Mouse (Mus musculus) embryonic facial prominence, embryonic 11.5 days (tissue): ENCODE measurements at regions not wholly inside any gene's neighbourhood (a gene's known extent, or its start where the extent isn't known, plus 50 kb on each side); places are given as distances from the start of the nearest gene placed in this dataset.

ENCODE experiments used
- ATAC-seq: fragments of 200-750 bp; cut with Nextera tagmentation; replicated peaks from 2 replicates; pipeline ENCODE4 v1.8.0; 2017; ENCODE audit warnings: low read depth; ENCODE audit not compliant: insufficient number of reproducible peaks, low FRiP score, low TSS enrichment
- DNase-seq: peaks from one replicate; pipeline ENCODE4 v3.0.0-alpha.2; 2015; ENCODE audit warnings: low spot score
- H3K27ac ChIP-seq: fragments of 300-500 bp; sonication (generic); replicated peaks from 2 replicates; pipeline ENCODE4 v1.5.1; 2014; ENCODE audit warnings: mild to moderate bottlenecking, low read depth, low read length, control low read depth
- H3K27me3 ChIP-seq: fragments of 300-500 bp; sonication (generic); 2 replicates; pipeline ENCODE4 v1.6.1; 2014; ENCODE audit warnings: mild to moderate bottlenecking, low read length, moderate library complexity, mixed read lengths; ENCODE audit not compliant: control insufficient read depth, insufficient read depth
- H3K36me3 ChIP-seq: fragments of 300-500 bp; sonication (generic); replicated peaks from 2 replicates; pipeline ENCODE4 v1.6.1; 2014; ENCODE audit warnings: low read depth, mild to moderate bottlenecking, low read length, moderate library complexity, mixed read lengths; ENCODE audit not compliant: control insufficient read depth, insufficient read depth
- H3K4me1 ChIP-seq: fragments of 300-500 bp; sonication (generic); 2 replicates; pipeline ENCODE4 v1.6.1; 2014; ENCODE audit warnings: low read length, mixed read lengths; ENCODE audit not compliant: control insufficient read depth, insufficient read depth
- H3K4me2 ChIP-seq: fragments of 300-500 bp; sonication (generic); 2 replicates; pipeline ENCODE4 v1.6.1; 2014; ENCODE audit warnings: low read depth, mild to moderate bottlenecking, control low read depth, low read length, moderate library complexity
- H3K4me3 ChIP-seq: fragments of 300-500 bp; sonication (generic); 2 replicates; pipeline ENCODE4 v1.5.1; 2014; ENCODE audit warnings: low read depth, low read length, control low read depth
- H3K9ac ChIP-seq: fragments of 300-500 bp; sonication (generic); replicated peaks from 2 replicates; pipeline ENCODE4 v1.6.1; 2014; ENCODE audit warnings: mild to moderate bottlenecking, control low read depth, low read length
- H3K9me3 ChIP-seq: fragments of 300-500 bp; sonication (generic); replicated peaks from 2 replicates; pipeline ENCODE4 v1.6.1; 2016; ENCODE audit warnings: mild to moderate bottlenecking, low read length, inconsistent platforms, mixed read lengths; ENCODE audit not compliant: control insufficient read depth
- WGBS: fragments of 180-500 bp; shearing (Covaris S2); extraction: QIAGEN DNeasy Blood & Tissue Kit; methylation state at CpG from one replicate; pipeline ENCODE4 v1.1.7; 2014; 5-methylcytosine and 5-hydroxymethylcytosine counted together

DNA sequence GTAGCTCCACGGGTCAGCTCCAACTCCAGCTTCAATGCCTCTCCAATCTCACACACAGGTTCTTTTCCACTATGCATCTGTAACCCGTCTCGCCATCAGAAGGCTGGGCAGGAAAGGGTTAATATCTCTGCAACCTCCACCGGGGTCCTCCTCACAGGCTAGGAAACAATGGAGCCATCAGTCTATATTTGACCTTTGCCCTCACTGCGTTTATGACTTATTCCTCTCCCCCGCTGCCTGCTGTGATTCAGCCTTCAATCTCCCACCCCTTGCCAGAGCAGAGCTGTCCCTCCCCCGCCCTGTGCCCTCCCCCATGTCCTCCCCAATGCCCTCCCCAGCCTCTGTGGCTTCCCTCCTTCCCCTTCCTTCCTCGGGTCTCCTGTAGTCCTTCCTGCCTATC is 89.1 kb downstream of the Mrm1 start:
- Histone ChIP-seq H3K36me3 (no peaks in the 10 kb centered on the region), H3K27me3 (no peaks in the 10 kb centered on the region), H3K4me1 (no peaks in the 10 kb centered on the region), H3K4me2 (no peak overlapping the region), H3K27ac (no peak overlapping the region), H3K9me3 (no peaks in the 10 kb centered on the region), H3K9ac (no peak overlapping the region), H3K4me3 (no peak overlapping the region)
- WGBS, result 29% methylated on average over 8 of the region's 8 CpGs
- DNase-seq (no peak), ATAC-seq (no peak)

DNA sequence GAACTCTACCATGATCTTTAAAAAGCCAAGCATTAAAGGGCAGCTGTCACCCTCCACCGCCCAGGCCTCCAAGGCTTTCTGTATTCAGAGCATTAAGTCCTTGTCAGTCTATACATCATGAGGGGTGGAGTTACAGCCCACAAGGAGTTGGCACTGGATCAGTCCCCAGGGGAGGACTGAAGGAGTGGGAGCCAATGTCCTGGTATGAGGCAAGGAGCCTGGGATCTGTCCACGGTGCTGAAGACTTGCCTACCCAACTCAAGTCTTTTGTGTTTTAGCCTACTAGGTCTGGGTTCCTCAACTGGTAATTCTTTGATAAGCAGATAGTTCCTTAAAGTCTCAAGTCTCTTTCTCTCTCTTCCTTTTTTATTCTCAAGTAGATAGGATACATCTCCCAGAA is 90.1 kb downstream of the Mrm1 start:
- DNase-seq, result peak; percentile 84
- Histone ChIP-seq H3K4me3 (no peak overlapping the region), H3K9me3 (no peaks in the 10 kb centered on the region), H3K36me3 (no peaks in the 10 kb centered on the region), H3K9ac (no peak overlapping the region), H3K27me3 (no peaks in the 10 kb centered on the region; the same call in 1 of the 2 replicates), H3K27ac (no peak overlapping the region), H3K4me1 (no peaks in the 10 kb centered on the region), H3K4me2 (no peak overlapping the region)
- 0 out of 2 replicates have a peak, but pooled peaks have one; percentile 29 for ATAC-seq
- 12% methylated on average over 2 of the region's 2 CpGs for WGBS

DNA sequence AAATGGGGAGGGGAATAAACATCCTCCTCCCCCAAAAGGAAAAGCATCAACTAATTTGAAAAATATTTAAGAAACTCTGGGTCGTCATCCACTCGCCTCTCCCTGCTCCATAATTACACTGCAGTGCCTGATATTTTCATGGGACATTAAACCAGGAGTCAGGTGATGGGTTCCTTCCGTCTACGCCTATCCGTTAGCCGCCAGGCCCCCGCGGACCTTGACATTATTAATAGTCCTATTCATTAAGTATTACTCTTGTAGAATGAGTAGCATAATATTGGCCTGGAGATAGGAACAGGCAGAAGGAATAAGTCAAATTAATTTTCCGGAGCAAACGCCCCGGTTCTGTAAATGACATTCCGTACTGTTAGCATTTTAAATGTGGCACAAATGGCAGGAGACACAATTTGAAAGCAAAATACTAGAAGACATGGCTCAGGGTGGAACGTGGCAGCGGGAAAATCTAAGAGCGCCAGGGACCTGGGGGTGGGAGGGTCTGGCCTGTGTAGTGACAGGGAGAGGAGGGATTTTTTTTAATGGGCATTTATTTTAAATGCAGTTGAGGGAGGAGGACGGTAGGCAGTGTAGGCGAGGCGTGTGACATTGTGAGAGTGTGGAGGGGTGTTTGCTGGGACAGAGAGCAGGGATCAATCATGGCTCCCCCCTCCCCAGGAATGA is 93.2 kb downstream of the Mrm1 start:
- ATAC-seq (no peak), DNase-seq (no peak)
- no peak overlapping the region for H3K27ac ChIP-seq
- H3K27me3 ChIP-seq, result no peaks in the 10 kb centered on the region; the same call in 1 of the 2 replicates
- no peak overlapping the region for H3K4me2 ChIP-seq
- no peaks in the 10 kb centered on the region for H3K9me3 ChIP-seq
- WGBS, result 76% methylated on average over 18 of the region's 18 CpGs
- no peaks in the 10 kb centered on the region for H3K36me3 ChIP-seq
- H3K4me3 ChIP-seq, result no peak overlapping the region
- H3K4me1 ChIP-seq, result no peaks in the 10 kb centered on the region
- H3K9ac ChIP-seq, result no peak overlapping the region

DNA sequence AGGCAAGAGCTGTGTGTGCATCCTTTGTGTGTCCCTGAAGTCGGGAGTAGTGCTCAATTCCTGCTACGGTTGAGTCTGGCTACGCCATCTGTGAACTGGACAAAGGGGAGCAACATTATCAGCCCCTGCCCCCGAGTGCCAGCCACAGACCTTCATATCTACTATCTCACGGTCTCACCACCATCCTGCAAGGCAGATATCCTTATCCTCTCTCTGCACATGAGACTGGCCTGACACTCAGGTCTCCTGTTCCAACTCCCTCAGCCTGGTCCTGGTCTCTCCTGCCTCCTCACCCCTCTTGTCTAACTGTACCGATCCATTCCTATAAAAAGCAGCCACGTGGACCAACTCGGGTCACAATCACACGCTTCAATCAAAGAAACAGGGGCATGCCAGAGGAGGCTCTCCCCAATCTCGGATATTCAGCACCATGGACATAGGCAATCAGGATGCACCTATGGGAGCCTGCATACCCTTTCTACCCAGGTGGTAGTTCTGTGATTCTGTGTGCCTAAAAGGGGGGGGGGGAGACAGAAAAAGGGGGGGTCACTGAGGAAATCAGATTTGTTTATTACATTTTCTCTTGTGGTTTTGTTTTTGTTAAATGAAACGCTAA is 94.0 kb downstream of the Mrm1 start:
- no peaks in the 10 kb centered on the region for H3K4me1 ChIP-seq
- H3K36me3 ChIP-seq, result no peaks in the 10 kb centered on the region
- WGBS, result 55% methylated on average over 11 of the region's 11 CpGs
- no peaks in the 10 kb centered on the region for H3K9me3 ChIP-seq
- no peaks in the 10 kb centered on the region; the same call in 1 of the 2 replicates for H3K27me3 ChIP-seq
- H3K27ac ChIP-seq, result no peak overlapping the region
- no peak overlapping the region for H3K4me3 ChIP-seq
- no peak overlapping the region for H3K9ac ChIP-seq
- DNase-seq (peak; percentile 63), ATAC-seq (no peak)
- H3K4me2 ChIP-seq, result no peak overlapping the region

DNA sequence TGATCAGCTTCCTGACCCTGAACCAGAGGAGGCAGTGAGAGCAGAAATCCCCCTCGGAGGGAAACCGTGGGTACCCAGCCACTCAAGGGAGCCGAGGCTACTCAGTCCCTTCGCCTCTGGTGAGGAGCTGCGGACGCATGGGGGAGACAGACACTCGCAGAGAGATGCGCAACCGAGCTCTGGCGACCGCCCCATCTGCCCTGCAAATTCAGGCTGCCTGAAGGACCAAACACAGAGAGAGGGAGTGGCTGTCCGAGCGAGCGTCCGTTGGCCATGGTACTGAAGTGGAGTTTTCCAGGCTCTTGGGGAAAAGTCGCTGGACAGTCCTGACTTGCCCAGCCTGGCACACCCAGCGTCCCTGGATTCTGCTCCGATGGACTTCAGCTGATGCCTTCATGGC is 95.2 kb downstream of the Mrm1 start:
- Histone ChIP-seq H3K27ac (no peak overlapping the region), H3K36me3 (no peaks in the 10 kb centered on the region), H3K9ac (no peak overlapping the region), H3K4me3 (no peak overlapping the region), H3K4me1 (no peaks in the 10 kb centered on the region), H3K9me3 (no peaks in the 10 kb centered on the region), H3K27me3 (no peaks in the 10 kb centered on the region; the same call in 1 of the 2 replicates), H3K4me2 (no peak overlapping the region)
- ATAC-seq (no peak), DNase-seq (peak; percentile 69)
- 4% methylated on average over 18 of the region's 18 CpGs for WGBS

DNA sequence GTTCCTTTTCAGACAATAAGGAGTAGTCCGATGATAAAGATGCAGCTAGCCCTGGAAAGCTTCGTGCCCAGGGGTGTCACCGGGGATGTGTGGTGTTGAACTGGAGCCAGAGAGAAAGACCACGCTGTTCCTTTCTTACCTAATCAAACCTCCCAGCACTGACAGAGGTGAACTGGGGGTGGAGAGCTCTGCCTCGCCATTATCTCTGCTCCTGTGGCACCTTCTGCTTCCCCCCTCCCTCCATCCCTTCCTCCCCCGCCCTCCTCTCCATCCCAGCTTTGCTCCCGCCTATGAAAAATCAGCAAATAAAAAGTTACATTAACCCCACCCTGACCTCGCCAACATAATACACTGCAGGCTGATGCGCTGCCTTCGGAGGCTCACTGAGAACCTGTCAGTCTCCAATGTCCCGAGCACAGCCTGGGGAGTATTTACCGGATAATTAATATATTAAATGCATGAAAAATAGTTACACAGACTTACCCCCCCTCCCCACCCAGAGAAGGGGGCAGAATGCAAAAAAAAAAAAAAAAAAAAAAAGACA is 96.6 kb downstream of the Mrm1 start:
- no peak for ATAC-seq

DNA sequence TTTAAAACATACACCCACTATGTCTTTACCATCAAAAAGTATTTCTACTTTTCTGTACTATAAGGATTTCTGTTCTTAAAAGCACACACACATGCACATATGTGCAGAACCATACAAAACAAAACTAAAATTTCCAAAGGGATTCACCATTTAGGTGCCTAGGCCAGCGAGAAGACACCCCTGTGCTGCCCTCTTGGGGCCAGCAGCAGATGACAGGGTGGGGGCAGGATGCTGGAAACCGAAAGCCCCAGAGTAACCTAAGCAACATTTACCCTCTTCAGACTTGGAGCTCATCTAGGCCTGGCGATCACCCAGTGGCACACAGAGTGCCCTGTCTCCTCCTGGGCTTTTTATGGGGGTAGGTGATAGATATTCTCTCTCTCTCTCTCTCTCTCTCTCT is 97.3 kb downstream of the Mrm1 start:
- DNase-seq (no peak), ATAC-seq (no peak)
- Histone ChIP-seq H3K9ac (no peak overlapping the region), H3K36me3 (no peaks in the 10 kb centered on the region), H3K4me1 (no peaks in the 10 kb centered on the region), H3K4me3 (no peak overlapping the region), H3K9me3 (no peaks in the 10 kb centered on the region), H3K4me2 (no peak overlapping the region), H3K27me3 (no peaks in the 10 kb centered on the region; the same call in 1 of the 2 replicates), H3K27ac (no peak overlapping the region)
- 27% methylated on average over 3 of the region's 3 CpGs for WGBS

More for the DNA sequence above, 96.6 kb downstream of the Mrm1 start:
- Histone ChIP-seq H3K9me3 (no peaks in the 10 kb centered on the region), H3K27me3 (no peaks in the 10 kb centered on the region; the same call in 1 of the 2 replicates), H3K4me1 (no peaks in the 10 kb centered on the region), H3K4me3 (no peak overlapping the region), H3K36me3 (no peaks in the 10 kb centered on the region), H3K9ac (no peak overlapping the region), H3K27ac (no peak overlapping the region), H3K4me2 (no peak overlapping the region)
- no peak for DNase-seq
- WGBS, result 64% methylated on average over 12 of the region's 12 CpGs

DNA sequence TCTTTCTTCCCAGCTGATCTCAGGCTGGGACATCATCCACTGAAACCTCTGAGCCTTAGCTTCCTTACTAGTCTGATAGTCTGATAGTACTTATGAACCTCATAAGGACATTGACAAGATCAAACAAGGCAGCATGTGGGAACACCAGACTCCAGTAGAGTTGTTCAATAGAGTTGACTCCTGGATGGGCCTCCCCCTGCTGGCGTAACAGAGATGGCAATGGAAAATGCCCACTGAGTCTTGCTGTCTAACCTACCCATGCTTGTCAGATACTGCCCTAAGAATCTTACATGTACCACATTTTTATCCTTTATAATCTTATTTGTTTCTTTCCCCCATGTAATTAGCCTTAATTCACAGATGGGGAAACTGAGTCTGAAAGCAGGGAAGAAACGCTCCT is 98.2 kb downstream of the Mrm1 start:
- H3K27ac ChIP-seq, result no peak overlapping the region
- H3K4me2 ChIP-seq, result no peak overlapping the region
- no peaks in the 10 kb centered on the region for H3K9me3 ChIP-seq
- no peak for DNase-seq
- no peaks in the 10 kb centered on the region for H3K4me1 ChIP-seq
- no peak for ATAC-seq
- no peak overlapping the region for H3K9ac ChIP-seq
- H3K36me3 ChIP-seq, result no peaks in the 10 kb centered on the region
- H3K4me3 ChIP-seq, result no peak overlapping the region
- WGBS, result 69% methylated on average over 2 of the region's 2 CpGs
- no peaks in the 10 kb centered on the region; the same call in 1 of the 2 replicates for H3K27me3 ChIP-seq
